Mouse (Mus musculus): ENCODE results near the gene Camk1g.

DNA sequence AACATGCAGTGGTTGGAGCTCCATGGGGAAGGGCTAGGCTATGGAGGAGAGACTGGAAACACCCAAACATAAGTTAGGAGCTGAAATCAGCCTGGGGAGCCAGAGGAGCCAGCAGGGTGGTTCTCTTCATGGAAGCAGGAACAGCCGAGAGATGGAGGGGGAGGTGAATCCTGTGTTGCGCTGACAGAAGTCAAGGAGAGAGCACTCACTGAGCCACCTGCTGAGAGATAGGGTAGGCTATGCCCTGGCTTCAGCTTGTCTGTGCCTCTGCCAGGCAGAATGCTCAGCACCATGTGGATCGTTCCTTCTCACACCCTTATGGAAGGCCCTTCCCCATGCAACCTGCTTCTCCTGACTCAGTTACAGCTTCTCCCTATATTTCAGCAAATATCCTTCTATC is 36.3 kb downstream of the Camk1g start:
- TF ChIP-seq GATA1 (IDR thresholded peaks at IDR 0.05; ENCODE audit: borderline replicate concordance, low read length) (no peak), FLI1 (IDR thresholded peaks at IDR 0.05; ENCODE audit: low read length) (no peak)
